Mouse (Mus musculus): ENCODE data around the gene Vwa3a.

Gene Vwa3a

DNA sequence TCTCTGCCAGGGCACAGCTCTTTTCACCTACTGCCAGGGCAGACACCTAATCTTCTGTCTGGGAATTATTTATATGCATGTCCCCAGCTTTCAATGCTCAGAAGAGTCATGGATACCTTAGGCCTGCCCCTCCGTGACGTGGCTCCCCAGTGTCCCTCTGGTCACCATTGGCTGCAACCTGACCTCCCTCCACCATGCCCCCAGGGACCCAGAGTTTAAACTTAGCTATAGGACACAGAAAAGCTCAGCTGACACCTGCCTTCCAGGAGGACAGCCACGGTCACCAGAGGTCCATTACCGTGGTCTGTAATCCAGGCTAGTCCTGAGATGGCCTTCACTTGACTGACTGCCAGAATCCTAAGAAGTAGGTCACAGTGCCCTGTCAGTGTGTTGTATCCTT lies 80.3 kb downstream of the Vwa3a start:
- ChIA-PET POLR2A (no interaction called here), CTCF (no interaction called here)

DNA sequence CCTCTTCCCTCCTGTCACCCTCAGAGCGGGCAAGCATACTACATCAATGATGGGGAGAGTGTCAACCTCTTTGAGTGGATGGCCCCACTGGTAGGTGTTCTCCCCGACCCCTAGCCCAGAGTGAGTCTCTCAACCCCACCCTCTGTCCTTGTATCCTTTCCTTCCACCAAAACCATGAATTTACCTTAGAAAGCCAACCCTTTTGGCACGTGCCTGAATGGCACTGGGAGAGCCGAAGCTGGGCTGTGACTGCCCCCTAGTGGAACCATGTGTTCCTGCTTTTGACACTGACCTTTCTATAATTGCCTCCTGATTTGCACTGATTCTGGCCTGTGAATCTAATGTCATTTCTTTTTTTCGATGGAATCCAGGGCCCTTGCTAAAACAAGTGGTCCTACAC lies 84.1 kb downstream of the Vwa3a start:
- ChIA-PET CTCF (interaction anchor here in 2 of 4 experiments (0.6 to 1.3 kb wide), 5 partner anchors 55 to 154 kb away, joined by 3 to 5 read pairs (median 3); no protein-coding TSS in a partner anchor), POLR2A (interaction anchor here in 1 of 4 experiments (1.0 kb wide), 1 partner anchor 156 kb away, joined by 3 read pairs; no protein-coding TSS in a partner anchor)

DNA sequence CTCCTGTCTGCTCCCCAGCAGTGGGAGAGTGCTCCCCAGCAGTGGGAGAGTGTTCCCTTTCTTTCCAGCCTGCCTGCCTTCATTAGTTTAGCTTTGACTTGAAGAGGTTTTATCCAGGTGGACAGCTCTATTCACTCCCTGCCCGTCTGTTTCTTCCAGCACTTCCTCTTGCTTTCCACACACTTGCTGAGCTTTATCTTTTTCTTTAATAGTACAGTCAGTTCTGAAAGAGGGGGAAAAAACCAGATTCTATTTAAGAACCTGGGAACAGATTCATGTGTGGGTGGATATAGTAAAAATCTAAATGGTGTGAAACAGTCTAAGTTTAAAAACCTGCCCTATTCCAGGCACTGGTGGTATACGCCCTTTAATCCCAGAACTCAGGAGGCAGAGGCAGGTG lies 86.0 kb downstream of the Vwa3a start:
- CTCF ChIA-PET: interaction anchor here in 1 of 4 experiments (0.7 kb wide), 1 partner anchor 87 kb away, joined by 4 read pairs; no protein-coding TSS in a partner anchor

DNA sequence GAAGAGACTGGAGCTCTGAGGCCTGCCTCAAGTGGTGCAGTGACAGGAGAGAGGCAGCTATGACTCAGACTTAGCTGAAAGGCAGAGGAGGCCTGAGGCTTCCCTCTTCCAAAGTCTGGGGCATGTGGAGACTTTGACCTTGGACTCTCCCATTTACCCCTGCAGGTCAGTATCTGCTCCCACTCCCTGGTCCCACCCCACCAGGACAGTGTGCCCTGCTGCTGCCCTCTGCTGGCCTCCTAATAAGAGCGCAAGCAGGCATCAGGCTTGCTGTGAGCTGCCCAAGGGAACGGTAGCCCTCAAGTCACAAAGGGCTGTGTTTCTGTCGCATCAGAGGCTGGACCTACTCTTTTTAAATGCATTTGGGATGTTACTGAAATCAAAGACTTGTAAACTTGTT lies 87.3 kb downstream of the Vwa3a start:
- CTCF ChIA-PET: interaction anchor here (0.6 to 1.4 kb wide), 27 partner anchors 9 to 243 kb away, joined by 3 to 14 read pairs (median 3); partner anchors contain the start of genes Eef2k (in 1 of the 4), Pdzd9 (in 1 of the 4) and Uqcrc2 (in 1 of the 4)
- POLR2A ChIA-PET: interaction anchor here (0.6 to 1.3 kb wide), 5 partner anchors 9 to 314 kb away, joined by 3 to 6 read pairs (median 4); no protein-coding TSS in a partner anchor

More for the DNA sequence above, 86.0 kb downstream of the Vwa3a start:
- POLR2A ChIA-PET: no interaction called here

DNA sequence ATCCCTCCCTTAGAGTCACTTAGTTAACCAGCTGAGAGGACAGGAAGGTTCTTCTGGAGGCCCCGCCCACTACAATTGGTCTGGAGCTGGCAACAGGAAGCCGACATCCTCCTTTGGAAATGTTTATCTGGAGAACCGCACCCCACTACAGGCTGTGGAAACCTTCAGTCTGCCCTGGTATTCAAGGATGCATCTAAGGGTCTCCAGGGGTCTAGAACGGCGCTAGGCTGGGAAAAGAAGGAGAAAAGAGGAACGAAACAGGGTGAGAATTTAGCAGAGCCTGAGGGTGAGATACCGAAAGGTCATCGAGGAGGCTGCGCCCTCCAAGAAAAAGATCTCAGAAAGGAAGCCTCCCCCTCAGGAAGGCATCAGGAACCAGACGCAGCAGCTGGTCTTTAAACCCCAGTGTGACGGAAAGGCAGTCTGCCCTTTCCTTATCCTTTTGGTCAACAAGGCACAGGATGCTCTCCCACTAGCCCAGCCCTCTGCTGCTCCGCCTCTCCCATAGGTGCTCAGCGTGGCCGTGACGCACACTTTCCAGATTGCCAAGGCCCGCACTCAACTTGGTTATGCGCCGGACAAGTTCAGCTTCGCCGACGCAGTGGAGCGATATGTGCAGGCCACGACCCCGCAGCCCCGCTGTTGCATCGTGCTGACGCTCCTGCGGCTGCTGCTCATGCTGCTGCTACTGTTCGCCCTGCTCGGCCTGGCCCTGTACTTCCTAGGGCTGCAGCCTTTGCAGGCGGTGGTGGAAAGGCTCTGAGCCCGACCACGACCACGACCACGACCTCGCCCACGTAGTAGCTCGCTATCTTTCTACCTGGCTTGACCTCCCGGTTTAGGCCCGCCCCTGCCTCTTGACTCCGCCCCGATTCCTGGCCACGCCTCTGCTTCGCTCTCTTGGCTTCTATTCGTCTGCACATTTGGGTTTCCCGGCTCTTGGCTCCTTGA lies 91.6 kb downstream of the Vwa3a start:
- CTCF ChIA-PET: interaction anchor here (0.5 to 1.3 kb wide), 7 partner anchors 12 to 586 kb away, joined by 3 to 5 read pairs (median 3); partner anchors contain the start of genes Eef2k (in 1 of the 4) and Polr3e (in 1 of the 4)
- POLR2A ChIA-PET: interaction anchor here (0.6 to 3.2 kb wide), 20 partner anchors 9 to 305 kb away, joined by 3 to 22 read pairs (median 4); partner anchors contain the start of genes Cdr2 (in 2 of the 4), Eef2k (in 2 of the 4), Mfsd13b (in 2 of the 4) and Polr3e (in 1 of the 4)

DNA sequence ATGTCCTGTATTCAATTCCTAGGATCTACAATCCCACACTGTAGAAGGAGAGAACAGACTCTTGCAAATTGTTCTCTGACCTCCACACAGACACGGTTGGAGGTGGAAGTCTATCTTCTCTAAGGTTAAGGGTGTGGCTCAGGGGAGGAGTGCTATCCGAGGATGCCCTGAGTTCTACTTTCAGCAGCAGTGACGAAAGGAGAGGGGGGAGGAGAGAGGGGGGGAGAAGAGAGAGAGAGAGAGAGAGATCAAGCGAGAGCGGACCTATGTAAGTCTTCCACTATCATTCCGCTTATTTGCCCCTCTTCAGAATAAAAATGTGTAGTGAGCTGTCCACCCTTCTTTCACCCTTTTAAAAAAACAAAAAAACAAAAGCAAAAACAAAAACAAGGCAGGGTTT lies 95.3 kb downstream of the Vwa3a start:
- POLR2A ChIA-PET: interaction anchor here in 3 of 4 experiments (0.7 to 6.8 kb wide), 16 partner anchors 8 to 207 kb away, joined by 3 to 45 read pairs (median 8); partner anchors contain the start of genes Polr3e (in 3 of the 3), Cdr2 (in 1 of the 3), Eef2k (in 1 of the 3) and Mfsd13b (in 1 of the 3)
- CTCF ChIA-PET: interaction anchor here in 3 of 4 experiments (0.7 to 2.6 kb wide), 10 partner anchors 8 to 285 kb away, joined by 3 to 36 read pairs (median 5); partner anchors contain the start of gene Polr3e (in 2 of the 3)

DNA sequence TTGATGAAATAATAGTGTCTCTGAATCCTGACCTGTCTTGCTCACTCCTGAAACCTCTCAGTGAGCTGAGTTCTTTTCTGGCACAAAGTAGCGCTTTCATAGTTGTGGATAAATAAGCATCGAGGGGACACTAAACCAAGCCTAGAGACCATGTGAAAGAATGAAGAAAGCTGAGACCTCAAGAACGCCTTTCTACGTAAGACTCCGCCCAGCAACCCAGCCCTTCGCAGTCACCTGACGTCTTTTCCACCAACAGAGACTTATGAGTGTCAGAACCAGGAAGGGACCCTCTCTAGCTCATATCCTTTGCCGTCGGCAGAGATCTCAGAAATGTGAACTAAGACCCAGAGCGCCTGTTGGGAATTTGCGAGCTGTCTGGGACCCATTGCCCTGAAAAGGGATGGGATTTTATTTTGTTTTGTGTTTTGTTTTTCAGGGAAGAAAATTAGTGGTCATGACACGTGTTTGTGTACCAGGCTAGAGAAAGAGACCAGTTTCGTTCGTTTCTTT lies 95.8 kb downstream of the Vwa3a start:
- ChIA-PET POLR2A (interaction anchor here (0.5 to 6.8 kb wide), 28 partner anchors 9 to 206 kb away, joined by 3 to 45 read pairs (median 4); partner anchors contain the start of genes Polr3e (in 3 of the 4), Mfsd13b (in 2 of the 4), Cdr2 (in 1 of the 4) and Eef2k (in 1 of the 4)), CTCF (interaction anchor here (0.6 to 2.9 kb wide), 26 partner anchors 8 to 285 kb away, joined by 3 to 36 read pairs (median 4); partner anchors contain the start of genes Polr3e (in 4 of the 4), Cdr2 (in 1 of the 4), Mfsd13b (in 1 of the 4) and Uqcrc2 (in 1 of the 4))

DNA sequence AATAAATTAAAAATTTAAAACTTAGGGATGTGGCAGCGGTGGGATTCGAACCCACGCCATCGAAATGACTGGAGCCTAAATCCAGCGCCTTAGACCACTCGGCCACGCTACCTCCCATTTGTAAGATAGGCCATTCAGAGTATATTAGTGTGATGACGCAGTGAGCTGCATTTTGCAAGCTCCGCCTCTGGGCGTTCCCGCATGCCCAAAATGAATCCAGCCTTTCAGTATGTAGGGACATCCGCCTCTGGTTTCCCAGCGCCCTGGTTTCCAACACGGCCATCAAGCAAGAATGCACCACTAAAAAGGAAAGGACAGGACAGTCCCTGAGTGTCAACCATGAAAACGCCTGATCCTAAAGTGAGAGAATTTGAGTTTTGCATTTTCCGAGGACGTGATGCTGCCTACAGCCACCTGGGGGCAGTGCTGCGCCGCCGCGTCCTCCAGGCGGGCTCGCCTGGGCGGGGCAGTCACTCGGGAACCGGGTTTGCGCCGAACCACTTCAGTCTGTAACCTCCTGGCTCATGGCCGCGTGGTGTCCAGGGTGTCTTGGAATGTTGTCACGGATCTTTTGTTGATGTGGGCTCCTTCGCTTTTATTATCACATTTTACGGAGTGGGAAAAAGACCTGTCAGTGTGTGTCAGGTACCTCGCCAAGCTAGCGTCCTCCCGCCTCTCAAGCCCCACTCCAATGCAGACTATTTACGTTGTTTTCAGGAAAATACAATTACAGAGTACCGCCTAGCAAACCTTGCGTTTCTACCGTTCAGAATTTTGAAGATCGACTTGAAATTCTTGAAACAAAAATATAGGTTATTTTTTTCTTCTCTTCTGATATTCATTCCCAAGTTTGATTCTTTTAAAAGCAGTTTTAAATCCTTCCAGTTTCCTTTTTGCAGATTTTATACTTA lies 96.6 kb downstream of the Vwa3a start:
- POLR2A ChIA-PET: interaction anchor here (0.5 to 6.8 kb wide), 28 partner anchors 9 to 198 kb away, joined by 3 to 45 read pairs (median 5); partner anchors contain the start of genes Polr3e (in 3 of the 4), Mfsd13b (in 2 of the 4), Cdr2 (in 1 of the 4) and Eef2k (in 1 of the 4)
- CTCF ChIA-PET: interaction anchor here (0.5 to 2.9 kb wide), 28 partner anchors 9 to 345 kb away, joined by 3 to 36 read pairs (median 4); partner anchors contain the start of genes Polr3e (in 4 of the 4), Cdr2 (in 1 of the 4), Mfsd13b (in 1 of the 4) and Uqcrc2 (in 1 of the 4)

DNA sequence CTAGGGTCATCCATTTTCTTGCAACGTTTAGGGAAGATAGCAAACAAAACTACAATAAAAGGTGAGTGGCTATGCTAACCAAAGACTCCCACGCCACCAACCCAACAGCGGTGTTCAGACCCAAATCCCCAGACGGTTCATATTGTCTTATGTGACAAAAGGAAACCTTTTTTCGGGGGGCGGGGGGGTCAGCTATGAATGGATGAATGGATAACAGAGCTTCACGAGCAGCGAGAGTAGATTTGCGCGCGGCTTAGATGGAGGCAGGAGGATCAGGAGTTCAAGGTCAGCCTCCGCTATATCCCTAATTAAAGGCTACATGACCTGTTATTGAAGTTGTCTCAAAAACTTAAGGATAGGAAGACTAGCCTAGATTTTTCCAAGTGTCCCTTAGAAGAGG lies 97.2 kb downstream of the Vwa3a start:
- ChIA-PET CTCF (interaction anchor here in 3 of 4 experiments (0.6 to 2.9 kb wide), 14 partner anchors 8 to 387 kb away, joined by 3 to 36 read pairs (median 4); partner anchors contain the start of genes Polr3e (in 3 of the 3), Cdr2 (in 1 of the 3), Mfsd13b (in 1 of the 3) and Vwa3a (in 1 of the 3)), POLR2A (interaction anchor here (0.6 to 6.8 kb wide), 17 partner anchors 8 to 146 kb away, joined by 3 to 45 read pairs (median 7); partner anchors contain the start of genes Polr3e (in 3 of the 4), Cdr2 (in 1 of the 4), Eef2k (in 1 of the 4) and Mfsd13b (in 1 of the 4))

DNA sequence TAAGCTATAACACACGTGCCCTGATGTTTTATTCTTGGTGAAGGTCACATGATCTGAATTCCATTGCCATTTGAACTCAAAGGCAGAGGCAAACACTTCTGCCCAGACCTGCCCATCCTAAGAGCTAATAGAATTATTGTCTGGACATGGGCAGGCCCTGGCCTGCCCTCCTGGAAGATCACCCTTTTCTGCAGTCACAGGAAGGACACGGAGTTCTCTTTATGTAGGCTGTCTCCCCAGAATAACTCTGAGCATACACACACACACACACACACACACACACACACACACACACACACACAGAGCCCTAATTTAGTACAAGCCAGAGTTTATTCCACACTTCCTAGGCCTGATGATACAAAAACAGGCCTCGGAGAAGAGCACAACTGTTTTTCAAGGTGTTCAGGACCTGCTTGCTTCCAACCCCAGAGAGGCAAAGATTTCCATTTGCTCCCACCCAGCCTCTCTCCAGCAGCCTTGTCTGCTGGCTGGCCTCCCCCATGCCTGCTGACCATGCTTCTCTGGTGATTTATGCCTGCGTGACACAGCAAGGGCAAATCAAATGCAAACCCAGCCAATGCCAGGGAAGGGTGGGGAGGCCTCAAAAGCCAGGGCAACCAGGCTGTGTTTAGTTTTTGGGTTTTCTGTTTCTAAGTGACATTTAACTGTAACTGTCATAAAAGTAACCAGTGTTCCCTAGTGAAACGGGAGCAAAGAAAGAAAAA lies 99.5 kb downstream of the Vwa3a start:
- CTCF ChIA-PET: interaction anchor here in 2 of 4 experiments (0.5 to 1.3 kb wide), 3 partner anchors 12 to 148 kb away, joined by 3 read pairs; no protein-coding TSS in a partner anchor
- POLR2A ChIA-PET: interaction anchor here in 2 of 4 experiments (0.6 to 6.8 kb wide), 5 partner anchors 8 to 144 kb away, joined by 3 to 45 read pairs (median 5); partner anchors contain the start of genes Cdr2 (in 1 of the 2), Eef2k (in 1 of the 2), Mfsd13b (in 1 of the 2) and Polr3e (in 1 of the 2)

DNA sequence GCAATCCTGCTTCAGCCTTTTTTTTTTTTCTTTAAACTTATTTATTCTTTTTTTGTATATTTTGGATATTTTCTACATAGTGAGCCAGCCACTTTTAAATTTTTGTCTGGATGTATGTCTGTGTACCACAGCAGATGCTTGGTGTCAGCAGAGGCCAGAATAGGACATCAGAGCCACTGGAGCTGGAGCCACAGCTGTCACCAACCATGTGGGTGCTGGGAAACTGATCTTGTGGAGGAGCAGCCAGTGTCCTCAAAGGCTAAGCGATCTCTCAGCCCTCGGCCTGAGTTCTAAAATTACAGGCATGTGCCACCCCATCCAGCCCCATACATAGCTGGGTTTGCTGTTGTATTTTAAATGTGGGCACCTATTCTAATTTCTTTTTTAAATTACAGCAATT lies 100.7 kb downstream of the Vwa3a start:
- POLR2A ChIA-PET: interaction anchor here in 1 of 4 experiments (1.1 to 2.2 kb wide), 3 partner anchors 10 to 69 kb away, joined by 3 to 5 read pairs (median 3); no protein-coding TSS in a partner anchor

DNA sequence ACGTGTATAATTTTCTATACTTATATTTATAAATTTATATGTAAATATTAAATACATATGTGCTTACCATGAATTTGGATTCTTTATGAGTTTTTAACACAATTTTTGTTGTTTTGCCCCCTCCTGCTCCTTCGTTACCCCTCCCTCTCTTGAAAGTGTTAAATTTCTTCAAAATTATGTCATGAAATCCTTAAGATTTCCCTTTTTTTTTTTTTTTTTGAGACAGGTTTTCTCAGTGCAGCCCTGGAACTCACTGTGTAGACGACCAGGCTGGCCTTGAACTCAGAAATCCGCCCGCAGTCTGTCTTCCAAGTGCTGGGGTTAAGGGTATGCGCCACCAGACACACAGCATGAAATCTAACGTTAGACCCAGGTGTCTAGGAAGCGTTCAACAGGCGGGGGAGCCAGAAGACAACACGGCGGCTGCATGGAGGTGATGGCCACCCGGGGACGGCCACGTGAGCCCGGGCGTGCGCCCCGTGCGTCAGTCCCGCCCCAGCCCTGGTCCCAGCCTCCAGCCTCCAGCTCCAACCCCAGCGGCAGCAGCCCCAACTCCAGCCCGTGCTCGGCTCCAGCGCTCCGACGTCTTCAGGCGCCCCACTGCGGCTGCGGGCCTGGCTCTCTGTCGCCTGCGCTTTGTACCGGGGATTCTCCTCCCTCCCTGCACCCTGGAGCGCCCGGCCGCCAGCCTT lies 103.4 kb downstream of the Vwa3a start, which contains the start of gene Eef2k:
Gene Eef2k (plus strand): TSS at position 487 of the 692 bp plus-strand sequence.
- CTCF ChIA-PET: interaction anchor here in 3 of 4 experiments (0.6 to 2.3 kb wide), 8 partner anchors 12 to 276 kb away, joined by 3 to 8 read pairs (median 3); partner anchors contain the start of gene Polr3e (in 2 of the 3)
- POLR2A ChIA-PET: interaction anchor here (0.7 to 7.8 kb wide), 32 partner anchors 7 to 163 kb away, joined by 3 to 45 read pairs (median 4); partner anchors contain the start of genes Polr3e (in 3 of the 4) and Vwa3a (in 1 of the 4)

More for the DNA sequence above, 100.7 kb downstream of the Vwa3a start:
- CTCF ChIA-PET: interaction anchor here in 1 of 4 experiments (0.7 kb wide), 1 partner anchor 58 kb away, joined by 5 read pairs; no protein-coding TSS in a partner anchor

DNA sequence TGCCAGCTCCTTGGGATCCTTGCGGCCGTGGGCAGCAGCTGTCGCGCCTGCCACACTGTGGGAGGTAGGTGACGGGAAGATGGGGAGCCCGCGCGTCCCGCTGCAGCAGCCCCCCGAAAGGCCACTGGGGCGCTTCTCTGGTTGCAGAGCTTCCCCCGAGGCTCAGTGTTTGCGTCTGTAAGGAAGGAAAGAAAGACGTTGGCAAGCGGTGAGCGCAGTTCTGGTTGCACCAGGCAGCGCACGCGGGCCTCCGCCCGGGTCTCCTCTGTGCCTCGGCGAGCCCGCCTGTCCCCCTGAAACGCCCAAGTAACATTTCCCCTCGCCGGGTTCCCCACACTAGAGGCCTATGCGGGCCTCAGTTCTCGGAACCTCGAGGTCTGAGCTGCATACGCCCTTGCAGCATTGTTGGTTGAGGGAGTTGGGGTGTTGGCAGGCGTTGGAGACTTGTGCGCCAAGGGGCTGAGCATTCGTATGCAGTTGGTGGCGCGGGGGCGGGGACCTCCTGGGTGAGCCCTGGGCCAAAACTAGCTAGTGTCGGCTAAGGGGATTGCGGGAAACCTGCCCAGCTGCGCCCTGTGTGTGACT lies 104.0 kb downstream of the Vwa3a start:
- ChIA-PET POLR2A (interaction anchor here (0.7 to 7.8 kb wide), 44 partner anchors 7 to 164 kb away, joined by 3 to 45 read pairs (median 5); partner anchors contain the start of genes Polr3e (in 3 of the 4), Mfsd13b (in 1 of the 4) and Vwa3a (in 1 of the 4)), CTCF (interaction anchor here in 3 of 4 experiments (0.6 to 2.3 kb wide), 9 partner anchors 8 to 276 kb away, joined by 3 to 10 read pairs (median 3); partner anchors contain the start of gene Polr3e (in 2 of the 3))

DNA sequence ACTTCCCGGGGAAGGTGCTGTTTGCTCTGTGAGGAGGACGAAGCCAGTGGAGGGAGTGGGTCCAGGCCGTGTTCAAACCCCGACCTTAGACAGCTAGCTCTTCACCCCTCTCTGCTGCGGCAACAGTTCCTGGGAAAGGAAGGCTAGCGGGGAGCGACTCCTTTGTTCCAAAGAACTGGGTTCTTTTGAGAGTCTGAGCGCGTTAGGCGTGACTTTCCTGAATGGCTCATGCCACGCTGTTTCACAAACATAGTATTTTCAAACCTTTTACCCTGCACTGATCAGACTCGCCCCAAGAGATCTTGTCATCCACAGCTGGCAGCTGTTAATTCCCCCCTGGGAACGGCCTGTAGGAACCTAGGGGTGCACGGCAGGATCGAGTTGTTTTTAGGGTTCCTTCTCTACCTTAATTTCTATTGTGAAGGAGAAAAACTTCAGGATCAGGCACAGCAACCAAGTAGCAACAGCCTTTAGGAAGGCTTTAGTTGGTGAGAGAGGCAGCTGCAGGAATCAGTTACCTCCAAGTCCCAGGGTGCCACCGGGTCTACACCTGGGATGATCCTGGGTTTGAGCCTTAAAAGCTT lies 104.8 kb downstream of the Vwa3a start:
- CTCF ChIA-PET: interaction anchor here in 3 of 4 experiments (1.0 to 2.3 kb wide), 8 partner anchors 9 to 74 kb away, joined by 3 to 14 read pairs (median 5); partner anchors contain the start of gene Polr3e (in 1 of the 3)
- POLR2A ChIA-PET: interaction anchor here (0.5 to 7.8 kb wide), 47 partner anchors 8 to 945 kb away, joined by 3 to 45 read pairs (median 5); partner anchors contain the start of genes Polr3e (in 3 of the 4), Mfsd13b (in 1 of the 4) and Vwa3a (in 1 of the 4)

Measured in embryonic stem cell, embryonic (primary cell).